Mouse (Mus musculus) thymus, postnatal 10 days (tissue): Measurements from ENCODE around the gene Nkd1.

Experiments
- DNase-seq, 2 experiments: peaks; one replicate each; pipeline ENCODE4 v3.0.0; 2021; ENCODE audit warnings: low spot score in 2 of 2

Gene Nkd1

DNA sequence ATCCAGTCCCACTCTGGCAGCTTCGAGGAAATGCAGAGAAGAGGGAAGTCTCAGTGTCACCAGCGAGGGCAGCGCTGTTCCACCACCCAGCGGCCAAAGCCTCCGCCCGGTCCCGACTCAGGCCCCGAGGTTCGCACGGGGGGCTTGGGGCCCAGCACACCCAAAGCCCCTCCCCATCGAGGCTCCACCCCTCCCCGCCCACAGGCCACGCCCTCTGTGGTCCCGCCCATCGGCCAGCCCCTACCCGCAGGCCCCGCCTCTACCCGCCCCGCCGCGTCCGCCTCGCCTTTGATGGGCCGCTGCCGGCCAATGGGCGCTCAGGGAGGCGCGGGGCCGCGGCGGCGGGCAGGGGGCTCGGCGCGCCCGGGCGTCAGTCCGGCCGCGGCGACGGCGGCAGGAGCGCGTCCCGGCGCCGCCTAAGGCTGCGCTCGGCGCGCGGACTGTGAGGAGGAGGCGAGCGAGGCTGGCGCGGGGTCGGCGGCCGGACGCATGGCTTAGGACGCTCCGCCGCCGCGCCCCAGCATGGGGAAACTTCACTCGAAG, at the start of gene Nkd1:
TSS of gene Nkd1 (plus strand) at position 370 of the 543 bp plus-strand sequence.
- DNase-seq = peak; percentile 77 to 90

DNA sequence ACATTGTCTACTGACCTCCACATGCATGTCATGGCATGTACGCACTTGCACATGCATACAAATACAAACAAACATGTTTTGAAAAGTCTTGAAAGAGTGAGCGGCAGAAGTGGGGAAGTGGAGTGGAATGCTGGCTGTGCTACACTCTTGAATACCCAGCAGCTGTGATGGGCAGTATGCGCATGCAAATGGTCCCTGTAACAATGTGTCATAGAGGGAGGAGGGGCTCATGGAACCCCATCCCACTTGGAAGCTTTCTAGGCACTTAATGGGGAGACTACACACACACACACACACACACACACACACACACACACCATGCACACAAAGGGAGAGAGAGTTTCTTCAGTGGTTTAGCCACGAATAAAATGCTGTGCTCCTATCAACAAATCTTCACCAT, 39.9 kb upstream of the Nkd1 start:
- no peak for DNase-seq

DNA sequence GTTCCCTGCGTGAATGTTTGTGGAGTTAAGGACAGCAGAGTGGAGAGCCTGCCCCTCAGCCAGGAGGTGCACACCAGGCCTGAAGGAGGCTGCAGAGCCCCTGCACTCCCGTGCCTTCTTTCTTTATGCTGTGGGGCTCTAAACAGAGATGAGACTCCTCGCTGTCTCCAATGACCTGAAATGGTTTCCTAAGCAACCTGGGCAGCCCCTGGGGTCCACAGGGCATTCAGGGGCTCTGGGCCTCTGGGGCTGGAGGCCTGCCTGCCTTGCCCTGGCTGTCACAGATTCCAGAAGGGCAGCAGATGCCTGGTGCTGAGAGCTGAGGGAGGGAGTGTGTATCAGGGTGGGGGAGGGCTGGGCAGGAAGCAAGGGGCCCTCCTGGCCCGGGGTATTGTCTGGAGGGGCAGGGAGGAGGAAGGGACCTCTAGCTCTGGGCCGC, 32.7 kb upstream of the Nkd1 start:
- peak; percentile 9 to 20 for DNase-seq

DNA sequence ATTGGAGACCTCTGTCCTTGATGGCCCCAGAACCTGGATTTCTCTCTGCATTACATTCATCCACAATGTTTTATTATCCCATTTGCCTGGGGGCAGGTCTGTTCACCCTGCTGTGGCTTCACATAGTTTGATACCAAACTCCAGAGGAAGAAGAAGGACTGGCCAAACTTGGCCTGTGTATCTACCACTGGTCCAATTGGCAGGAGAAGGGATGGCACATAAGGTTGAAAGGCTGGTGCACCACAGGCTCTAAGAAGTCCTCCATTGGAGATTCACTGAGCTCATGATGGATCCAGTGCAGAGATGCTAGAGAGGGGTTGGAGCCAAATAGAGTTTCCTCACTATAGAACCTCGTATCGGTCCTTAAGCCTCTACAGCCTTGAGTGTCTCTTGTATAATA, 27.1 kb upstream of the Nkd1 start:
- no peak for DNase-seq

DNA sequence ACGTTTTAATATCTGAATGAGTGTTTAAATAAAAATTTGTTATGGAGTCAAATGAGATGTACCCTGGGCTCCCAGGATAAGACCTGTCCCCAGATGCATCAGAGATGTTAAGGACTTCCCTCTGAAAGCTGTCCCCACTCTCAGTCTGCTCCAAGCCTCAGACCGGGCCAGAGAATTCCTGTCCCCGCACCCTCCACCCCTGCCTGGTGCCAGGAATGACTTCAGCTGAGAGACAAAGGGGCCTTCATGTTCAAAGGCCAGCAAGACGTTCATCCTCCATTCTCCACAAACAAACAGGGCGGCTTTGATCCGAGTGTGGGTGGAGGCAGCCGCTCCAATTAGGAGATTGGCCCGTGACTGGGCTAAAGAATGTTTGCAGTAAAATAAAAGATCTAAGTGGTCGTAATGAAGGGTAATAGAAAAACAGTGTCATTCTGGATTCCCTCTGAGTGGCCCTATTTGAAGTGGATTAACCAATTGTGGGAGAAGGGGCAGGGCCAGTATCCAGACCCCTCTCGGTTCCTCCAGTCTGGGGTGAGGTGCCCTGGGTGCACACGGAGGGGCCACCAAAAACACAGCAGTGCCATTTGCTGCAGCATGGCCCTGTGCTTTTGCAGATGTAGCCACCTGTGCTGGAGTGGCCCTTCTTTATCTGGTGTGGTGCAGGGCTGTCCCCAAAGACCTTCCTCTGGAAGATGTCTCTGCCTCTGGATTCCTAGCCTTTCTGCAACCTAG, 25.9 kb upstream of the Nkd1 start:
- no peak for DNase-seq

DNA sequence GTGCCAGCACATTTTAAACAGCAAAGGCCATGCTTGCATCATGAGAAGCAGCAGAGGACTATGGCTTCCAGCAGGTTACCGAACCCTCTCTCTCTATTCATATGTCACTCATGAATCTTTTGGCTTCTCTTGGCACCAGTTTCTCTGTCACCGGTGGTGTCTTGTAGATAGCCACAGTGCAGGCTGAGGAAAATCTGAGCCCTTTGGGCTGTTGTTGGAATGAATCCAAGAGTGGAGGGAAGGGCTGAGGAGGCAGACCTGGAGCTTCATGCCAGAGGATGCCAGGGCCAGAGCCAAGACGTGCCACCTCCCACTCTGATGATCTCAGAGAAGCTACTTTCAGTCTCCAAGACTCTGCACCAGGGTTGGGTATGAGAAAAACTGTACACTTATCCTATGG, 19.0 kb upstream of the Nkd1 start:
- no peak for DNase-seq

DNA sequence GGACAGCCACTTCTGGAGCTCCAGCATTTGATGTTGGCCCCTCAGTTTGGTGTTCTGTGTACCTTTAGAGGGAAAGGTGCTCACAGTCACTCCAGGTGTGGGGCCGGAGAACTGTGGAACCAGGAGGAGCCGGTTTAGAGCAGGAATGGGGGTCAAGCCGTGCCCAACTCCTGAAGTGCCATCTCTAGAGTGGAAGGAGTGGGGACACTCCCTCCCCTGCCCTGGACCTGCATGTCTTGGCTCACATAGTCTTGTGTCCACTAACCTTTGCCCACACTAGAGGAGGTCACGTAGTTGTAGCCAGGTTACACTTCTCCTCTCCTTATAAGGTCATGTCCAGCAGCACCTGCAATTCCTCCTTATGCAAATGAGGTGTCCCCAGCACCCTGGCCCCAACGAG, 14.2 kb upstream of the Nkd1 start:
- DNase-seq = no peak

DNA sequence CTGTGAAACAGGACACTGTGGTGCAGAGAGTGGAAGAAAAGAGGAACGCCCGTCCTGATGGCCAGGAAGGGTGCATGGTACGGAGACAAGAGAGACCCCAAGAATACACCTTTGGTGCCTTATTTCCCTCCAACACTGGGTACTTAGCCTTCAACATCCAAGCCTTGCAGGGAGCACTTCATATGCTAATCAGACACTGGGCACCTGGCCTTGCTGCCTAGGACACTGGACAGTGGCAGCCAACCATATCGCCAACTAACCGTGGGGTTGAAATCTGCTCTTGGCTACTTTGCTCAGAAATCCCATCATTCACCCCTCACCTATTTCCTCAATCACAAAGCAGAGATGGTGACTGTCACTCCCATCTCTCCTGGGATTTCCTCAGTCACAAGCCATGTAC, 10.1 kb upstream of the Nkd1 start:
- no peak for DNase-seq

DNA sequence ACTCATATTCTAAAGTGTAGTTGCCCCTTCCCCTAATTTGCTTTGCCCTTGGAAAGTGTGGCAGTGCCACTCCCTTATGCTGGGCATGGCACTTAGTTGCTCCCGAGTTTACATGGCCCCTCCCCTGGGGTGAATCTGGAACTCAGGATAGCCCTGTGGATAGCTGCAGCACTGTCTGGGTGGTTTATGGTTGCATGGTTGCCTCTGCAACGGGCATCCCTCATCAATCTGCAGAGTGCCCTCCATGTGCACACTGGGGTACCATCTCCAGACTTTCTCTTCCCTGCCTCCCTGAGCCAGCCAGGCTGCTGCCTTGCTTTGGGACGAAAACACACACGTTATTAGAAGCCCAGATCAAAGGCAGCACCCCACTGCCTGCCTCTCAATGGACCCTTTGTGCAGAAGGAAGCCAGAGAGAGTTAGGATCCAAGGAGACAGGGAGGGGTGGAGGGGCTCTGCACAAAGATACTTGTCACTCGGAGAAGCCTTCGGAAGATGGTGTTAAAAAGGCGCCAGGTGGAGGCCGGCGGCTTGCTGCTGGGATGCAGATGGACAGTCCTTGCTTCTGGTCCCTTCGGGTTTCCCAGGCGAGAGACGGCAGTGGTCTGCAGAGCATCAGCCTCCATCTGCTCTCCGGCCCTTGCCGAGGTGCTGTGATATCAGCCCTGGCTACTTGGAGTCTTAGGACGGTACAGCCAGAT, 8.9 kb upstream of the Nkd1 start:
- no peak for DNase-seq

DNA sequence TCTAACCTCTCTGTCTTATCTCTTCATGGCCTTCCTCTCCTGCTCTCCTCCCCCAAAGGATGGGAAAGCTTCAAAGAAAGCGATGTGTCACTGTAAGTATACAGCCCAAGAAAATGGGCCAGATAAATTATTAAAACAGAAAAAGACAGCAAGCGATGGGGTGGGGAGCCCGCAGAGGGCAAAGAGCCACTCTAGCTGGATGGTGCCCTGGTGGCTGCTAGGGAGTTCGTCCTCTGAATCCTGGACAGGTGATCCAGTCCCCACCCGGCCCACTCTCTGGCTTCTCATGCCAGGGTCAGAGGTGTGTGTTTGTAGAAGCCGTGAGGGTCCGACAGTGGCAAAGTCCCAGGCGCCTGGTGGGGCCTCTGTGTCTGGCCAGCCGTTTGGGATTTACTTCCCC, 3.1 kb upstream of the Nkd1 start:
- no peak for DNase-seq

DNA sequence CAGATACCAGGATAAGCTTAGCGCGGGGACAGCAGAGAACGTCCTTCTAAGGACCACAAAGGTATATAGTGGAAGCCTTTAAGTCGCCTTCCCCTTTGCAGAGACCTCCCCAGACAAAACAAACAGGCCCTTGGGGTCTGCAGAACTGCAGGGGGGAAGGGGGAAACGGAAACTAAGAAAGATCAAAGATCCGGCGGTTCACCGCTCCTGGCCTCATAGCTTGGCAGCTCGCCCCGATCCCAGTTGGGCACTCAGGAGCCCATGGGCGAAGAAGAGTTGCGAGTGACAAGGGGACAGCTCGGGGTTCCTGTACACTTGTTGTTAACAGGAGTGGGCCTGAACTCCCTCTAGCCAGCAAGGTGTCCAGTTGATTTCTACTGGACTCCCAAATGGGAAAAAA, 773 bp upstream of the Nkd1 start:
- DNase-seq = peak; percentile 24 to 25

DNA sequence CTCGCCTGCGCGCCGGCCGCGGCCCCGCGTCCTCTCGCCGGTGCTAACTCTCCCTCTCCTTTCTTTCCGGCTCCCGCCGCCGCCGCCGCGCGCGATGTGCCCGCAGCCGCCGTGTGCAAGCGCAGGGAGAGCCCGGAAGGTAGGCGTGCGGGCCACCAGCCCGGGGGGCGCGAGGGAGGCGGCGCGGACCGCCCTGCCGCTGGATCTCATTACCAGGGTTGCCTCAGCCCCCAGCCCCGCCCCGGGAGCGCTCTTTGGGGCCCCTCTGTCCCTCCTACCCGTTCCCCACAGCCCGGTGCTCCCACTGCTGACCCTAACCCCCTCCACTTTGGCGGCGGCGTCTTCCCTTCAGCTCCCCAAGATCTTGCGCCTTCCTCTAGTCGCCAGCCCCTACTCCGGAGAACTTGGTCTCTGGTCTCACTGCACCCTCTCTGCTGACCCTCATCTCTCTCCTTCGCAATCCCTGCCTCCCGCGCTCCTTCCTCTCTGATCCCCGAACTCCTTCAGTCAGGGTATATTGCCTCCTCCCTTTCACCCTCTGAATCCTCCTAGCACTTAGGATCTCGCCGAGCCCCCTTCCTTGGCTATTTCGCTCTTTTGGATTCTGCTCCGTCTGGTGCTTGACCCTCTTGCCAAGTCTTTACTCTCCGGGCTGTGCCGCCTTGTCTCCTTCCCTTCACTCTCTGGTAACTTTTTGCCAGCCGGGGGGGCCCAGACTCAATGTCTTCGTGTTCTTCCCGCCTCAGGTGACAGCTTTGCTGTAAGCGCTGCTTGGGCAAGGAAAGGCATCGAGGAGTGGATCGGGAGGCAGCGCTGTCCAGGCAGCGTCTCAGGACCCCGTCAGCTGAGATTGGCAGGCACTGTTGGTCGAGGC, 624 bp downstream of the Nkd1 start:
- peak; percentile 36 to 50 for DNase-seq

DNA sequence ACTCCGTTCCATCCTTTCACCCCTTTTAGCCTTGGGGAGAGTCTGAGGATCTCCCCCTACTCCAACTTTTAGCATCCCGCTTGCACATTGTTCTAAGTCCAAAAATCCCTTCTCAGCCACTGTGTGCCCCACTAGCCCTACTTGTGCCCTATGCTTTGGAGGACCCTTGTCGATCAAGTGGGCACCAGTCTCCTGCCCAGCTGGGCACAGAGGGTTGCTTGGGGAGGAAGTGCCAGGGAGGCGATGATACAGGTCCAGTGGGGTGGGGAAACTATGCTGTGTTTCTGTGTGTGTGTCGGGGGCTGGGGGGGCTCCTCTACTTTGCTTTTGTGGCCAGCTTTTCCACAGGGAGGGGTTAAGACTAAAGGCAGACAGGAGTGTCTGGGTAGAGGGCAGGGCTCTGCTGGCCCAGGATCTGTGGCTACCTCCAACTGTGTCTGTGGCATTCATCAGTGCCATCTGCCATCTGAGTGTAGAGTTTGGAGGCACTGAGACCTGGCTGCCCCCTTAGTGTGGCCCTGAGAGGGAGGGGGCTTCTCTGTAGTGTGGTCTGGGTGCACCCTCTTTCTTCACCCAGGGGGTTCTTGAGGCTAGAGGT, 1.4 kb downstream of the Nkd1 start:
- DNase-seq = no peak

DNA sequence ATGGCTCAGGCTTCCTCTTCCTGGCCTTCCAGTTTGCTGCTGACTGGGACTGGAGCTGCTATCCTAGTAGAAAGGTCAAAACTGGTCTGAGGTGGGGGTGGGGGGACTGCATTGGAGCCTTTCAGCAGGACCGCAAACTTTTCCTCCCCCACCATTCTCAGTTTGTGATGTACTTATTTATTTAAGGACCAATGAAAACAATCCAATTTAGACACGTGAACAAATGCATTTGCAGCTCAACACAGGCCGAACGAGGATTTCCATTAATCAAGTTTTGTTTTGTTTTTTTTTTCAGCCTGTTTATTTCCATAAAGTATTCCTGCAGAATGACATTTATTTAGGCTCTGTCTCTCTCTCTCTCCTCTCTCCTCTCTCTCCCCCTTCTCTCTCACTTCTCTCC, 2.5 kb downstream of the Nkd1 start:
- no peak for DNase-seq

DNA sequence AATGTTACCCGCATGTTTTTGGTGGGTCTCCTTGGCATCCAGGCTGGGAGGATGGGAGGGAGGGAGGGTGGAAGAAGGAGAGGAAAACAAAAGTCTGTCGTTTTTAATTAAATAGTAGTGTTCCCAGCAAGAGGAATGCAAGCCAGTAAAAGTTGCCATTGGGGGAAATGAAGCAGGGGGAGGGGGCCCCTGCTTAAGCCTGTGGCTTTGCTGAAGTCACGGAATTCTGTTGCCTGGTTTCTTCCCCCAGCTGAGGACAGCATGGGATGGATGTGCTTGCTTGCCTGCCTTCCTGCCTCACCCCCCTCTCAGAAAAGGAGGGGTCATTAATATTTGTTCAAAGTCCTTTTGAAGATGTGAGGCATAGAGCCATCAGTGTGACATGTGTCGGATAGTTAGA, 3.0 kb downstream of the Nkd1 start:
- DNase-seq = no peak

DNA sequence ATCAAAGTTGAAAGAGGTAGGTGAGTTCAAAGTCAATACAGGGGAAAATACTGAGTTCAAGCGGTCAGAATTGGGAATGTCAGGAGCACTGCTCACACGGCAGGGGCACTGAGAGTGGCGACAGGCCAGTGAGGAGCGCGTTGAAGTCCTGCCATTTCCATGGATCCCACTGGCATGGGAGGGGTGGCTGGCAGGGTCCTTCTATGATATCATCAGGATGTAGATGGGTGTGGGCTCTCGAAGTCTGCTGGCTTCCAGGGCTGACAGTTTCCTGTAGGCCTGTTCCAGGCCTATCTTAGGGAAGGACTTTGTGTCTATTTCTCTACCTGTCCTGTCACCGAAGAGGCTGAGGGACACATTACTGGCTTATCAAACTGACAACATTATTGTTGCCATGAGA, 3.7 kb downstream of the Nkd1 start:
- no peak for DNase-seq

DNA sequence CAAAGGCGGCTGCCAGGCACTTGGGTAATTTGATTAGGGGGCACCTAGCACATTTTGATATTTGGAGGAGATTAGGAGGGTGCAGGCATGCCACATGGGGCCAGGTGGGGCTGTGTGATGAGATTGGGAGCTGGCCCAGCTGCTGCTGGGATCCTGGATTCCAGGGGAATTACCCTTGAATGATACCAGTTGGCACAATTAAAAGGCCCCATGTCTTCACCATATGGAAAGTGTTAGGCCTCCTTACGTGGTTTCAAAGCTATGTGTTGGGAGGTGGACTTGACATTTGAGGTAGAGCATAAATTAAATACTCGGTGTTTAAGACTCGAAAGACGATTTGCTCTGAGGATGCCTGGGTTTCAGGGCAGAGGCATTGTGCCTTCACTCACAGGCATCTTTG, 5.1 kb downstream of the Nkd1 start:
- DNase-seq = no peak

DNA sequence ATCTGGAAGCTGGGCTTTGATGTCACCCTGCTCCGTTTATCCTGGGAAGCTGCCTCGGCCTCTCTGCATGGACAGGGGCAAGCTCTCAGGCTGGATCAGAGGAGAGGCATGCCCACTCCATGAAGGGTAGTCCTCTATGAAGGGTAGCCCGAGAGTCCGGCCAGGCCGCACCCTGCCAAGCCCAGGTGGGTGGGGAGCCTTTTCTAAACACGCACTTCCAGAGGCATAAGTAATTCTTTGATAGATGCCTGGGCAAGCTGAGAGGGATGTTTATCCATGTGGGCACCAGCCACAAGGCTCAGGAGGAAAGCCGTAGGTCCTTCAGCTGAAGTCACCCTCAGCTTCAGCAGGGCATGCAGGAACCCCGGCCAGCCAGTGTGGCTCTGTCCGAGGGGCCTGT, 7.0 kb downstream of the Nkd1 start:
- no peak for DNase-seq

DNA sequence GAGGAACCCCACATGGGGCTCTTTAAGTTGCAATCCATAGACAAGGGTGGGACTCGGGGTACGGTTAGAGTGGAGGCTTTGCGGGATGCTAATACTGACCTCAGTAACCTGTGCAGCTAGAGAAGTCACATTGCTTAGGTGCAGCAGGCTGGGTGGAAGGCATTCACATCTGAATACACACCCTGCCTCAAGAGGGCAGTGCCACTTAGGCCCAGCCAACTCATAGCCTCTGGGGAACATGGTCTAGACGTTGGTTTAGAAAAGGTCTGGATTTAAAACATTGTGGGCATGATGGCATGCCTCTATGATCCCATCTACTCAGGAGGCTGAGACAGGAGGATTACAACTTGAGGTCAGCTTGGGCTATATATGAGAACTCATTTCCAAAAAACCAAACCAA, 8.6 kb downstream of the Nkd1 start:
- DNase-seq = no peak

DNA sequence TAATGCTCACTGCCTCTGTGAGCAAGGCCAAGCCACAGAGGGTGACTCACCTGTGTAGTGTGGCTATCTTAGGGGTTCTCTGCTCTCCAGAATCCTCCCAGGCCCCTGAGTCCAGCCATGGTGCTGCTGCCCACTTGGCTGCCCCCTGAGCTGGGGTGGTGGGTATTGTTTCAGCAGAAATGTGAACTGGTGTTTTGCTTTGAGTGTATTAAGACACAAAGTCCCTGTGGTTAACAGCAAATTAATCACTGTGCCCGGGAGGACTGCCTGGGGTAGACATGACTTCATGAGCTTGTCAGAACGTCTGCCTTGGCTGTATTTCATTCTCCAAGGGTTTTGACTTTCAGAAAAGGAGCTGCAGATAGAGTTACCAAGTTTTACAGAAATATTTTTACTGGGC, 15.9 kb downstream of the Nkd1 start:
- DNase-seq = no peak

DNA sequence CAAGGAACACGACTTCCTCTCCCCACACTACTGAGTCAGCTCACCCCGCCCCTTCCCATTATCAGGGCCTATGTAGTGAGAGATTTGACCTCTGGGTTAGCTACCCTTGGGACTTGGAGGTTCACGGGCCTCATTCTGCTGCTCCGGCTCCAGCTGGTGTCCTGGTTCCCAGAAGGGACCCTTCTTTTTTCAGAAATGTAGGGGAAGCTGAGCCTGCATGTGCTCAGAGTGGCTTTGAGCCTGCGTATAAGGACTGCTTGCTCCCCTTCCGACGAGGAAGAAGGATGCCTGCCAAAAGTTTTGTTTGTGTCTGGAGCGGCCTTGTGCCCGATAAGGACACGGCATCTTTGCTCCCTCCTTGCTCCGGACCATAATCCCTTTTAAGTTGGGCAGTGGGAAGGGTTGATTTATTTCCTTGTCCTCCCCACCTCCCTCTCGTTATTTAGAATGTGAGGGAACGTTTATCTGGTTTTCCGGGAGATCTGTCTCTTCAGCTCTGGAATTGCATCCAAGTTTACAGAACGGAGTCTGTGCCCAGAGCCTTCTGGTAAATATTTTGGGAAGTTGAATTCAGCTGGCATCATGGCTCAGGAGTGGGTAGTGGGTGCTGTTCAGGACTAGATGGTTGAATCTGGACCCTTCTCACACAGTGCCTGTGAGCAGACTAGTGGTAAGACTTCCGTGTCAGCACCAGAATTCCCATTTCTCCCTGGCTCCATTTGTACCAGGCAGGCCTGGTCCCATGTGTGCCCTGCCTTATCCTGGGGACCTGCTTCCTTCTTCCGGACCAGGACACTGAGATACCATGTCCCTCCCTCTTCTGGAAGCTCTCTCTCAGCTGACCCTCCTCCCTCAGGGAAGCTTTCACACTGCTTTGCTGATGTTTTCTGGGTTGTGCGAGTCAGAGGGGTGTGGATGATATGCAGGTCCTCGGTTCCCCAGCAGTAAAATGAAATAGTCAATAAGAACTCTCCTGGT, 17.1 kb downstream of the Nkd1 start:
- no peak for DNase-seq
